Mouse (Mus musculus): ENCODE data around the gene Nlrp3. TPM values are rescaled to one million over a fixed set of nuclear protein-coding genes. Genes with fewer than 3 reads are reported as not detected.

Gene Nlrp3
- polyA plus RNA-seq (2016; fragmentation: Nextera tagmentation; extraction: Ambion mirVana) = 0.14 and 0.16 TPM in 2 replicates

- H3K27ac ChIP-seq (replicated peaks) = no peak within 1 kb of the TSS
- no peak for DNase-seq (ENCODE audit: low spot score)
- H3K27me3 ChIP-seq (replicated peaks; ENCODE audit: low read depth, poor library complexity, severe bottlenecking) = no peaks in the 10 kb centered on the region
- WGBS = 50% methylated on average over 3 of the region's 3 CpGs
- no peaks in the 10 kb centered on the region for H3K9me3 ChIP-seq
- H3K4me1 ChIP-seq = peaks cover 3% of the 10 kb centered on the region; the same call in 1 of the 2 replicates
- no peak within 1 kb of the TSS for H3K4me3 ChIP-seq
- H3K36me3 ChIP-seq (replicated peaks) = no peaks in the 10 kb centered on the region
These were observed at the start of gene Nlrp3 for GRCm38 (mm10) chr11:59541324-59541723. Gene Nlrp3, plus strand, starts transcription at chr11:59541568.

GRCm38 (mm10) chr11:59496672-59497310, 44.6 kb upstream of the Nlrp3 start:
- no peak for DNase-seq (ENCODE audit: low spot score)
- Histone ChIP-seq H3K27me3 (replicated peaks; ENCODE audit: low read depth, poor library complexity, severe bottlenecking) (no peaks in the 10 kb centered on the region), H3K36me3 (replicated peaks) (peaks cover 100% of the 10 kb centered on the region), H3K27ac (replicated peaks) (no peak overlapping the region), H3K9me3 (peaks cover 5% of the 10 kb centered on the region; the same call in 1 of the 2 replicates), H3K4me3 (no peak overlapping the region), H3K4me1 (no peaks in the 10 kb centered on the region)
- WGBS = 93% methylated on average over 6 of the region's 6 CpGs

- H3K36me3 ChIP-seq (replicated peaks) = peaks cover 100% of the 10 kb centered on the region
- peaks cover 5% of the 10 kb centered on the region; the same call in 1 of the 2 replicates for H3K9me3 ChIP-seq
- 92% methylated on average over 7 of the region's 7 CpGs for WGBS
- no peaks in the 10 kb centered on the region for H3K27me3 ChIP-seq (replicated peaks; ENCODE audit: low read depth, poor library complexity, severe bottlenecking)
- H3K27ac ChIP-seq (replicated peaks) = no peak overlapping the region
- no peak overlapping the region for H3K4me3 ChIP-seq
- DNase-seq (ENCODE audit: low spot score) = no peak
- no peaks in the 10 kb centered on the region for H3K4me1 ChIP-seq
These were observed 43.6 kb upstream of the Nlrp3 start for GRCm38 (mm10) chr11:59497747-59498146.

DNA sequence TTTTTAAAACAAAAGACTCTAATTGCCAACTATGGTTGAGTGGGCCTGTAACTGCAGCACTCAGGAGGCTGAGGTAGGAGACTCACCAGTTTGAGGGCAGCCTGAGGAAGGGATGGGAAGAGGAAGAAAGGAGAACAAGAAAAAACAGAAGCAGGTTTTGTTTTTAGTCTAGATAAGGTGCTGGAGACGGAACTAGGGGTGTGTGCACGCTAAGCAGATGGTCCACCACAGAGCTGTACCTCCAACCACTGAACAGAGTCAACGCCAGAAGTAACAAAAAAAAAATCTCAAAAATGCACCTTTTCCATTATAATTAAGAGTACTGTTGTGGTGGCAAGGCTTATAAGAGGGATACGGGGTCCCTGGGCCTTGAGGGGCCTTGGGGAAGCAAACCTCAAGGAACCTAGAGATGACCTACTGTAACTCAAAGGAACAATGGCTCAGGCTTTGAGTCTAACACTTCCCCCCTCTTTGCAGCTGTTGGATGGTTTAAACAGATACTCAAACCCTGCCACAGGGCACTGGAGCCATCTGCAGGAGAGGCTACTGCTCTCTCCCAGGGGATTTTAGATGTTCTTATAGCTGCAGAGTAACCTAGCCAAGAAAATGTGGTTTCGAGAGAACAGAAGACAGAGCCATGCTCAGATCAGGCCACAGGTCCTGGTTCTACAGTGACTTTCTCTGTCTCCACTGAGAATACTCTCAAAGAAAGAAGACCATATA, 39.2 kb upstream of the Nlrp3 start:
- DNase-seq (ENCODE audit: low spot score) = no peak
- no peak overlapping the region for H3K4me3 ChIP-seq
- H3K27ac ChIP-seq (replicated peaks) = no peak overlapping the region
- H3K4me1 ChIP-seq = peaks cover 18% of the 10 kb centered on the region
- peaks cover 5% of the 10 kb centered on the region; the same call in 1 of the 2 replicates for H3K9me3 ChIP-seq
- no peaks in the 10 kb centered on the region for H3K27me3 ChIP-seq (replicated peaks; ENCODE audit: low read depth, poor library complexity, severe bottlenecking)
- peaks cover 75% of the 10 kb centered on the region for H3K36me3 ChIP-seq (replicated peaks)
- 91% methylated on average over 5 of the region's 5 CpGs for WGBS

GRCm38 (mm10) chr11:59505351-59505838, 36.0 kb upstream of the Nlrp3 start:
- DNase-seq (ENCODE audit: low spot score) = peak; percentile 80
- Histone ChIP-seq H3K27me3 (replicated peaks; ENCODE audit: low read depth, poor library complexity, severe bottlenecking) (no peaks in the 10 kb centered on the region), H3K9me3 (no peaks in the 10 kb centered on the region), H3K27ac (replicated peaks) (peak overlapping the region; percentile 97), H3K4me1 (peaks cover 28% of the 10 kb centered on the region), H3K36me3 (replicated peaks) (peaks cover 65% of the 10 kb centered on the region), H3K4me3 (peak overlapping the region; percentile 91)
- WGBS = under 1% methylated on average over 21 of the region's 21 CpGs

DNA sequence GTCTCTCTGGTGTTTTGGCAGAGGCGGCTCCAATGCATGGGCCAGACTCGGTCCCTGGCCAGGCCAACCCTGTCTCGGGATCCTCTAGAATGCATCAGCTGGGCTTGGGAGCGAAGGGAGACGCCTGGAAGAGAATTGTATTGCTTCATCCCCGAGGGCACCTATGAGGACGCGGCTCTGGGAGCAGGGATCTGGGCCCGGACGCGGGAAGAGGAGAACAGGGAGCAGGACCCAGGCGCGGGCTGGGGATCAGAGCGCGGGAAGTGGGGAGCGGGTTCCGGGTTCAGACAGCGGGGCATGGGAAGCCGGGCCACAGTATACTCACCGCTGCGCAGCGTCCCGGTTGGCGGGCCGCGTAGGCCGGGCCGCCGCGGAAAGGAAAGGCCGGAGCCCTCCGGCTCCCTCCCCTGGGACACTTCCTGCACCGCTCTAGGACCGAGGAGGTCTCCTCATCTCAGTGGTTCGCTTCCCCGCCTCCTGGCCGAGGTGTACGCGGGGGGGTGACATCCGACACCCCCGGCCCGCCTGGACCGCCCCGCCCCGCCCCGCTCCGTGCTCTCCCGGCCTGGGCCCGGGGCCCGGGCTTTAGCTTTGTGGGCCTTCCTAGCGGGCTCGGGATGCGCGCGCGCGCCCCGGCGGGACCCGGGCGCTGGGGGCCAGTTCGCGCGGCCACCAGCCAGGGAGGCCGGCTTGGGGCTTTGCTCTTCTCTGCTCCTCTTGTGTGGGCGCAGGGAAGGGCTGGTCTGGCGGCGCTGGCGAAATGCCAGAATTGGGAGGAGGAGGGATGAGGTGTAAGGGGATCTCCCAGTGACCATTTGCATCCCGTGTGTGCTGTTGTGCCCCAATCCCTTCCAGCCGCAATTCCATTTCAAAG, 35.3 kb upstream of the Nlrp3 start:
- H3K4me3 ChIP-seq = peak overlapping the region; percentile 91
- peak overlapping the region; percentile 97 for H3K27ac ChIP-seq (replicated peaks)
- no peaks in the 10 kb centered on the region for H3K27me3 ChIP-seq (replicated peaks; ENCODE audit: low read depth, poor library complexity, severe bottlenecking)
- peaks cover 28% of the 10 kb centered on the region for H3K4me1 ChIP-seq
- under 1% methylated on average over 71 of the region's 71 CpGs for WGBS
- no peaks in the 10 kb centered on the region for H3K9me3 ChIP-seq
- peak; percentile 95 for DNase-seq (ENCODE audit: low spot score)
- peaks cover 65% of the 10 kb centered on the region for H3K36me3 ChIP-seq (replicated peaks)

- DNase-seq (ENCODE audit: low spot score) = no peak
- no peaks in the 10 kb centered on the region for H3K27me3 ChIP-seq (replicated peaks; ENCODE audit: low read depth, poor library complexity, severe bottlenecking)
- under 1% methylated on average over 14 of the region's 14 CpGs for WGBS
- H3K36me3 ChIP-seq (replicated peaks) = peaks cover 65% of the 10 kb centered on the region
- H3K4me1 ChIP-seq = peaks cover 28% of the 10 kb centered on the region
- peak overlapping the region; percentile 91 for H3K4me3 ChIP-seq
- peak overlapping the region; percentile 97 for H3K27ac ChIP-seq (replicated peaks)
- H3K9me3 ChIP-seq = no peaks in the 10 kb centered on the region
These were observed 34.7 kb upstream of the Nlrp3 start for GRCm38 (mm10) chr11:59506713-59507074.

DNA sequence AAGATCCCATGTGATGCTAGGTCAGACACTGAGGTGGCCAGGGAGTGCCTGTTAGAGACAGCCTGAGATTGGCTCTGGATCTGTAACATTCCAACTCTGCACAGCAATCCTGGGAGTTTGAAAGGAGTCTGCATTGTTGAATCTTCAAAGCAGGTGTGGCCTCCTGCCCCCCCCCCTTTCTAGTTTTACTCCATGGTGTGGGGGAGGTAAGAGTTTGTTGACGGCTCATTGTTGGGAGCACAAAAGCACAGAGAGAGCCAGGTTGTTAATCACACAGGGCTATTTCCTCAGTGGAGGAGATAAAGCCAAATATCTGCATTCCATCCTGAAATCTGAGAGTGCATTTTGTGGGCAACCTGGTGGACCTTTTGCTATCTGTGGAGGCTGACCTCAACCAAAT, 29.8 kb upstream of the Nlrp3 start:
- H3K9me3 ChIP-seq = no peaks in the 10 kb centered on the region
- no peak overlapping the region for H3K4me3 ChIP-seq
- no peak for DNase-seq (ENCODE audit: low spot score)
- peaks cover 41% of the 10 kb centered on the region for H3K36me3 ChIP-seq (replicated peaks)
- 78% methylated on average over 1 of the region's 1 CpGs for WGBS
- H3K27me3 ChIP-seq (replicated peaks; ENCODE audit: low read depth, poor library complexity, severe bottlenecking) = no peaks in the 10 kb centered on the region
- H3K4me1 ChIP-seq = peaks cover 19% of the 10 kb centered on the region
- H3K27ac ChIP-seq (replicated peaks) = no peak overlapping the region

DNA sequence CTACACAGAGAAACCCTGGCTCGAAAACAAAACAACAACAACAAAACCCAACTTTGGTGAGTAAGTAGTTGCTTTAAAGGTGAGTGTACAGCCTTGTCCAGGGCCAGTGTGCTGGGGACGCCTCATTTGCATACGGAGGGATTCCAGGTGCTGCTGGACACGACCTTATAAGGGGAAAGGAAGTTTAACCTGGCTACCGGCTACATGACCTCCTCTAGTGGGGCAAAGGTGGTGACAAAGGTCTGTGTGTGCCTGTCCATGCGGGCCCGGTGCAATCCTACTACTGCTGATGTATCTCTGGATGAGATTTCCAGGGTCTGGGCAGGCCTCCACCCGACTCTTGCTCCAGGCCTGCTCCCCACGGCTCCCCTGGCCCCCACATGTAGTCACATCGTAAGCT, 28.6 kb upstream of the Nlrp3 start:
- DNase-seq (ENCODE audit: low spot score) = no peak
- H3K4me1 ChIP-seq = peaks cover 8% of the 10 kb centered on the region
- 90% methylated on average over 10 of the region's 10 CpGs for WGBS
- no peaks in the 10 kb centered on the region for H3K9me3 ChIP-seq
- no peak overlapping the region for H3K27ac ChIP-seq (replicated peaks)
- H3K4me3 ChIP-seq = no peak overlapping the region
- peaks cover 41% of the 10 kb centered on the region for H3K36me3 ChIP-seq (replicated peaks)
- no peaks in the 10 kb centered on the region for H3K27me3 ChIP-seq (replicated peaks; ENCODE audit: low read depth, poor library complexity, severe bottlenecking)

DNA sequence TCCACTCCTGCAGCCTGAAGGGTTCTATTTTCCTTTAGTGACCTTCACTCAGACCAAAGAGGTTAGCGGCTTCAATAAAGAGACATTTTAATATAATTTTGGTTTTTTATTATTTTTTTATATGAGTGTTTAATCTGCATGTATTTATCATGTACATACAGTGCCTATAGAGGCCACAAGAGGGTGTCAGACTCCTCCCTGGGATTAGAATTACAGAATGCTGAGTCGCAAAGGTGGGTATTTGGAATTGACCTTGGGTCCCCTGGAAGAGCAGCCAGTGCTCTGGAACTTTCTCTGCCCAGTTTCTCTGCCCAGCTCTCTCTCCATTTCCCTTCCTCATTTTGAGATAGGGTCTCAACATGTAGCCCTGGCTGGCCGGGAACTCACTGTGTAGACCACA, 27.8 kb upstream of the Nlrp3 start:
- peaks cover 4% of the 10 kb centered on the region; the same call in 1 of the 2 replicates for H3K4me1 ChIP-seq
- WGBS = 80% methylated on average over 3 of the region's 3 CpGs
- H3K36me3 ChIP-seq (replicated peaks) = peaks cover 33% of the 10 kb centered on the region

GRCm38 (mm10) chr11:59514381-59514780, 27.0 kb upstream of the Nlrp3 start:
- no peak for DNase-seq (ENCODE audit: low spot score)
- 58% methylated on average over 6 of the region's 6 CpGs for WGBS
- H3K36me3 ChIP-seq (replicated peaks) = peaks cover 26% of the 10 kb centered on the region
- no peaks in the 10 kb centered on the region for H3K27me3 ChIP-seq (replicated peaks; ENCODE audit: low read depth, poor library complexity, severe bottlenecking)
- peaks cover 4% of the 10 kb centered on the region; the same call in 1 of the 2 replicates for H3K4me1 ChIP-seq
- no peak overlapping the region for H3K4me3 ChIP-seq
- H3K9me3 ChIP-seq = no peaks in the 10 kb centered on the region
- H3K27ac ChIP-seq (replicated peaks) = 0 out of 2 replicates have a peak overlapping the region, but pooled peaks have one; percentile 30

More for the DNA sequence above, 27.8 kb upstream of the Nlrp3 start:
- Histone ChIP-seq H3K27me3 (replicated peaks; ENCODE audit: low read depth, poor library complexity, severe bottlenecking) (no peaks in the 10 kb centered on the region), H3K27ac (replicated peaks) (no peak overlapping the region), H3K9me3 (no peaks in the 10 kb centered on the region), H3K4me3 (no peak overlapping the region)
- DNase-seq (ENCODE audit: low spot score) = no peak

DNA sequence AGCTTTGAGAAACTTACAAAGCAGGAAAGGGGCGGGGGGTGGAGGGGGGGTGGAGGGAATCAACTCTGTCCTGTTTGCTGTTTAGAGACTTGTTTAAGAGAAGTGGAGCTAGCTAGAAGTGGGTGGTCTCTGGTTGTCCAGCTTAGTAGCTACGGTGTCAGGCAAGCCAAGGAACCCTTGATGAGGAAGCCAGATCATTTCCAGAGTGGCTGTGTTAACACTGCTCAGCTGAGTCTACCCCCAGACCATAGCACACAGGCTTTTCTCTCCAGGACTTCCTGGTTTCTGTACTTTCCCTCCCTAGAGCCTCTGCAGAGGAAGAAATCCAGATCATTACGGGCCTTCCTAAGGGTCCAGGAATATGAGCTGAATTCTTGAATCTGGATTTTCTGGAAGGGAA, 26.6 kb upstream of the Nlrp3 start:
- H3K4me1 ChIP-seq = peaks cover 8% of the 10 kb centered on the region
- 0 out of 2 replicates have a peak overlapping the region, but pooled peaks have one; percentile 30 for H3K27ac ChIP-seq (replicated peaks)
- peaks cover 22% of the 10 kb centered on the region for H3K36me3 ChIP-seq (replicated peaks)
- 59% methylated on average over 3 of the region's 3 CpGs for WGBS
- H3K4me3 ChIP-seq = no peak overlapping the region
- no peaks in the 10 kb centered on the region for H3K27me3 ChIP-seq (replicated peaks; ENCODE audit: low read depth, poor library complexity, severe bottlenecking)
- no peak for DNase-seq (ENCODE audit: low spot score)
- H3K9me3 ChIP-seq = no peaks in the 10 kb centered on the region
